Mouse (Mus musculus) liver, embryonic 14.5 days (tissue): ENCODE data around the gene 1600014C23Rik. TPM values are rescaled to one million over a fixed set of nuclear protein-coding genes. Genes with fewer than 3 reads are reported as not detected.
A peak's percentile ranks its signal among the peaks of the same experiment; 100 is the strongest.

Experiments used
- ATAC-seq: fragments of 200-750 bp; cut with Nextera tagmentation; 2 replicates; pipeline ENCODE4 v1.8.0; 2017; ENCODE audit warnings: moderate number of reproducible peaks, mild to moderate bottlenecking, moderate library complexity; ENCODE audit not compliant: insufficient read depth
- DNase-seq, 3 experiments: peaks; one replicate each; pipeline ENCODE4 v3.0.0-alpha.2; 2012 to 2013; ENCODE audit warnings: low read depth in 3 of 3, low spot score in 3 of 3
- H3K27ac ChIP-seq: fragments of 300-500 bp; sonication (generic); 2 replicates; pipeline ENCODE4 v1.5.1; 2014; ENCODE audit warnings: moderate library complexity, mild to moderate bottlenecking, control low read depth, inconsistent platforms
- H3K27me3 ChIP-seq: fragments of 300-500 bp; sonication (generic); 2 replicates; pipeline ENCODE4 v1.6.1; 2014; ENCODE audit warnings: mild to moderate bottlenecking, low read length, moderate library complexity; ENCODE audit not compliant: control insufficient read depth, insufficient read depth
- H3K36me3 ChIP-seq: fragments of 300-500 bp; sonication (generic); replicated peaks from 2 replicates; pipeline ENCODE4 v1.6.1; 2014; ENCODE audit warnings: low read depth; ENCODE audit not compliant: control insufficient read depth, insufficient read depth
- H3K4me1 ChIP-seq, 2 experiments: fragments of 200-500 bp in 1 of 2; fragments of 300-500 bp in 1 of 2; sonication (generic) in 1 of 2; replicated peaks; 2 replicates each; pipeline ENCODE4 v1.6.1; 2012 to 2014; ENCODE audit warnings: antibody characterized with exemption in 1 of 2, inconsistent platforms in 1 of 2, low read length in 1 of 2; ENCODE audit not compliant: control insufficient read depth in 2 of 2, insufficient read depth in 2 of 2
- H3K4me2 ChIP-seq: fragments of 300-500 bp; sonication (generic); 2 replicates; pipeline ENCODE4 v1.6.1; 2014; ENCODE audit warnings: low read depth, mild to moderate bottlenecking, control low read depth, moderate library complexity
- H3K4me3 ChIP-seq, 2 experiments: fragments of 200-500 bp in 1 of 2; fragments of 300-500 bp in 1 of 2; sonication (generic) in 1 of 2; 2 replicates each; pipeline ENCODE4 v1.5.1; 2012 to 2014; ENCODE audit warnings: low read depth in 2 of 2, low read length in 2 of 2, mild to moderate bottlenecking in 2 of 2, control low read depth in 1 of 2, inconsistent platforms in 1 of 2, moderate library complexity in 1 of 2; ENCODE audit not compliant: insufficient read depth in 1 of 2
- H3K9ac ChIP-seq: fragments of 300-500 bp; sonication (generic); replicated peaks from 2 replicates; pipeline ENCODE4 v1.6.1; 2014; ENCODE audit warnings: mild to moderate bottlenecking, control low read depth, moderate library complexity
- H3K9me3 ChIP-seq: fragments of 300-500 bp; sonication (generic); 2 replicates; pipeline ENCODE4 v1.6.1; 2016; ENCODE audit warnings: low read length, mixed read lengths; ENCODE audit not compliant: control insufficient read depth
- CTCF ChIP-seq: IDR thresholded peaks from 2 replicates; pipeline ENCODE4 v1.5.1; 2016; ENCODE audit warnings: antibody characterized with exemption, low read depth, control low read depth
- EP300 ChIP-seq: IDR thresholded peaks from 2 replicates; pipeline ENCODE4 v1.6.1; 2016; ENCODE audit warnings: antibody characterized with exemption, low read depth
- WGBS: fragments of 180-500 bp; shearing (Covaris S2); extraction: QIAGEN DNeasy Blood & Tissue Kit; methylation state at CpG from one replicate; pipeline ENCODE4 v1.1.7; 2014; ENCODE audit not compliant: insufficient replicate concordance; 5-methylcytosine and 5-hydroxymethylcytosine counted together
- polyA plus RNA-seq, 2 experiments: library from polyadenylated mRNA; depleted of rRNA in 1 of 2; stranded (reverse) in 1 of 2; unstranded in 1 of 2; fragments of >200 nt; fragmentation: Nextera tagmentation in 1 of 2; extraction: Ambion mirVana in 1 of 2; gene quantifications; 2 replicates each; pipeline versions ENCODE4 v1.2.1 to v1.2.3; 2012 to 2014

Gene 1600014C23Rik
- polyA plus RNA-seq, 2 experiments: not detected

DNA sequence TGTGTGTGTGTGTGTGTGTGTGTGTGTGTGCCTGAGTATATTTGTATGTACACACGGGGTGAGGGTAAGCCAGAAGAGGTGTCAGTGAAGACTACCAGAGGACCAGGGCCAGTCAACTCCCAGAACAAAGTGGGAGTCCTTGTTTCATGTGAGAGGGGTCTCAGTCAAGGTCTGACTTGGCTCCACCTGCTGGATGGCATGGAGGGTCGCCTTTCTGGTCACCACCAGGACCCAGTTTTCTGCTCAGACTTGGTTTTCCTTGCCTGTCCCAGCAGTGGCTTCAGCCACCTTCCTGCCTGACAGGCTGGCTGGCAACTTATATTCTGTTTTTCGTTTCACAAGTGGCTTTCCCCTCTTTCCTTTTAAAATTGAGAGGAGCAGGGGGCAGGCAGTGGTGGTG is 26.3 kb downstream of the 1600014C23Rik start:
- Histone ChIP-seq H3K36me3 (no peaks in the 10 kb centered on the region), H3K27me3 (no peaks in the 10 kb centered on the region), H3K4me1 (peaks cover 0 to 11% of the 10 kb centered on the region in 2 experiments; a peak in 3 of 4 replicates), H3K9me3 (no peaks in the 10 kb centered on the region), H3K4me2 (no peak overlapping the region), H3K9ac (no peak overlapping the region), H3K4me3 (no peak overlapping the region), H3K27ac (no peak overlapping the region)
- WGBS: 25% methylated on average over 3 of the region's 3 CpGs
- DNase-seq (no peak), ATAC-seq (no peak)
- TF ChIP-seq CTCF: peak; percentile 24; the same call in 1 of the 2 replicates
- no peak for TF ChIP-seq EP300

DNA sequence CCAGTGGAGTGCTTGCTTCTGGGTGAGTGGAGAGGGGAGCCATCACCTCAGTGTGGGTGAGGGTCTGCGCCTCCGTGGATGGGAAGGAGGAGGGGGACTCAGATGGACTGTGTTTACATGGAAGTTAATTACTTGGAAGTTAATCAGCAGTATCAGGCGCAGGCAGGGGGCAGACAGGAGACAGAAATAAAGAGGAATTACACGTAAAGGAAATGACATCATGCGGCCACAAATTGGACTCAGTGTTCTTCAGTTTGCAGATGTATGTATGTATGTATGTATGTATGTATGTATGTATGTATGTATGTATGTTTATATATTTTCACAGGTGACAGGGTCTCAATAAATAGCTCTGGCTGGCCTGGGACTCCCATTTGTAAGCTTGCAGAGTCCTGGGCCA is 26.8 kb downstream of the 1600014C23Rik start:
- H3K27ac ChIP-seq: no peak overlapping the region
- H3K9me3 ChIP-seq: no peaks in the 10 kb centered on the region
- H3K4me1 ChIP-seq: peaks cover 0 to 16% of the 10 kb centered on the region in 2 experiments; a peak in 3 of 4 replicates
- no peak overlapping the region for H3K9ac ChIP-seq
- no peak overlapping the region for H3K4me2 ChIP-seq
- no peaks in the 10 kb centered on the region for H3K27me3 ChIP-seq
- H3K36me3 ChIP-seq: no peaks in the 10 kb centered on the region
- DNase-seq: no peak
- H3K4me3 ChIP-seq: no peak overlapping the region
- TF ChIP-seq EP300: no peak
- TF ChIP-seq CTCF: no peak
- 33% methylated on average over 5 of the region's 5 CpGs for WGBS
- ATAC-seq: no peak

DNA sequence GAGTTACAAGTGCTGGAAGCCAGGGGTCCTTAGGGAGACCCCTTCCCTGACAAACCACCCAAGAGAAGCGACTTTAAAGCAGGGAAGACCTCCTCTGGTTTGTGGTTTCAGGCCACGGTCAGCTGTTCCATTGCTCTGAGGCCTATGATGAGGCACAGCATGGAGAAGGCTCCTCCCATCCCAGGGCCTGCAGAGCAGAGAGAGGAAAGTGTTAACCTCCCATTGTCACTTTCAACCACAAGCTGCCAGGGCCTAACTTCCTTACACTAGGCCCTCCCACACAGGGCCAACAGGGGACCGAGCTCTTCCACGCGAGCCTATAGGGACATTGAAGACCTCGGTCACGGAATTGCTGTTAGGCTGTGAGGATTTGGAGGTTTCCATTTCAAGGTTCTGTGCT is 30.5 kb downstream of the 1600014C23Rik start:
- no peak overlapping the region for H3K4me3 ChIP-seq
- no peak for DNase-seq
- H3K27me3 ChIP-seq: no peaks in the 10 kb centered on the region
- TF ChIP-seq EP300: no peak
- TF ChIP-seq CTCF: no peak
- peaks cover 0 to 23% of the 10 kb centered on the region in 2 experiments; a peak in 3 of 4 replicates for H3K4me1 ChIP-seq
- no peak overlapping the region for H3K9ac ChIP-seq
- WGBS: 13% methylated on average over 7 of the region's 7 CpGs
- H3K9me3 ChIP-seq: no peaks in the 10 kb centered on the region
- H3K27ac ChIP-seq: no peak overlapping the region
- no peak for ATAC-seq
- H3K4me2 ChIP-seq: no peak overlapping the region
- no peaks in the 10 kb centered on the region for H3K36me3 ChIP-seq

DNA sequence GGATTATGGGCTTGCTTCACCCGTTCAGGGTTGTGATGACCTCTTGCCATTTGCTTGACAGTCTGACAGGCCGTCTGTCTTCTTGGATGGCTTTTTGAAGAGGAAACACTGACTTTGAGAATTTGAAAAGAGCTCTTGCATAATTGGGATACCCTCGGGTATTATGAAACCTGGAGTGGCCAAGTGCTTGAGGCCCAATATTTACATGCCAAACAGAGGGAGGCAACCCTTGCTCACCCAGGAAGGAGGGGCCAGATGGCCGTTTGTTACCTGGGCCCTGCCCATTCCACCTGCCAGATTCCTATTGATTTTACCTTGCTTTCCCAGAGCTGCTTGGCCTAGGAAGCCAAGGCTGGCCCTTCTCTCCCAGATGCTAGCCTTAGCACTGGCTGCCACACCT is 31.4 kb downstream of the 1600014C23Rik start:
- Histone ChIP-seq H3K9ac (no peak overlapping the region), H3K4me2 (no peak overlapping the region), H3K9me3 (no peaks in the 10 kb centered on the region), H3K4me1 (peaks cover 0 to 23% of the 10 kb centered on the region in 2 experiments; a peak in 3 of 4 replicates), H3K36me3 (no peaks in the 10 kb centered on the region; the same call in 1 of the 2 replicates), H3K4me3 (no peak overlapping the region), H3K27me3 (no peaks in the 10 kb centered on the region), H3K27ac (no peak overlapping the region)
- ATAC-seq (0 out of 2 replicates have a peak, but pooled peaks have one; percentile 19), DNase-seq (no peak)
- TF ChIP-seq CTCF (no peak), EP300 (no peak)
- 38% methylated on average over 4 of the region's 4 CpGs for WGBS

DNA sequence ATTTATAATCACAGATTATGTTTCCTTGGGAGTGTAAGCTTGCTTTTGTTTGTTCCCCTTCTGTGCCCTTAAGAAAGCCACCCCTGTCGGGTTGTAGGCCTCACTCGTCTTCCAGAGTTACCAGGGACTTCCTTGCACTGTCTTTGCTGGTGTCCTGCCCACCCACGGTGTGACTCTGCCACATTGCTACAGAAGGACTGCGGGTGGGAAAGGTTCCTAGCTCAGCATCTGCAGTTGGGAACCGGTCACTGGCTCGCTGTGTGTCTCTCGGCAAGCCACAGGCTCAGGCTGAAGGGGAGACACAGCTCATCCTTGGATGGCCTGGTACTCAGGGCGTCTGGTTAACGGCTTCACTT is 32.4 kb downstream of the 1600014C23Rik start:
- no peaks in the 10 kb centered on the region; the same call in 1 of the 2 replicates for H3K36me3 ChIP-seq
- 64% methylated on average over 9 of the region's 9 CpGs for WGBS
- no peak overlapping the region for H3K4me2 ChIP-seq
- DNase-seq: no peak
- no peaks in the 10 kb centered on the region for H3K27me3 ChIP-seq
- H3K4me1 ChIP-seq: peaks cover 0 to 21% of the 10 kb centered on the region in 2 experiments; a peak in 3 of 4 replicates
- no peaks in the 10 kb centered on the region for H3K9me3 ChIP-seq
- TF ChIP-seq EP300: no peak
- no peak for TF ChIP-seq CTCF
- ATAC-seq: no peak
- no peak overlapping the region for H3K4me3 ChIP-seq
- no peak overlapping the region for H3K9ac ChIP-seq
- H3K27ac ChIP-seq: no peak overlapping the region
